Comparison of ENCODE assay signal across 7 mouse cellular contexts in the genomic region with DNA sequence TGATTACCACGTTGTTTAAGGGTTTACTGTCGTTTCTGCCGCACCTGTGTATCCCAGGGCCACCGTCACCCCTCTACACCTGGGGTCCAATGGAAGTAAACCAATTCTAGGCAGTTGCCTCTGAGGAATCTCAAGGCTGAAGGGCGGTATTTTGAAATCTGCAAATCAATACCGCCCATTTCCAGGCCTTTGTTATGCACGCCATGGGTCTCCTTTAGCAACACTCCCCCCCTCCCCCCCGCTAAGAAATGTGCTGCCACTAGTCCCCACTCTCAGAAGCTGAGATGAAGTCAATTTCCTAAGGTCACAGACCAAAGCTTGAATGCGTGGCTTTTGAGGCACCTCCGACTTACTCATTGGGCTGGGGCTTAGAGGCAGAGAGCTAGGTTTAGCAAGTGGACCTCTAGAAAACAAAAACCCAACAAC. TPM values are rescaled to one million over a fixed set of nuclear protein-coding genes. Genes with fewer than 3 reads are reported as not detected.
DNase-seq lines count a peak whose midpoint lies in the region; ATAC-seq and TF ChIP-seq lines count a peak whose summit lies in the region.

No protein-coding gene starts in this region.

- H3K27me3 ChIP-seq in thymus, adult 2 months (ENCODE audit: control insufficient read depth, insufficient read depth, low read length): no peaks in the 10 kb centered on the region
- no peaks in the 10 kb centered on the region for H3K27me3 ChIP-seq in embryonic facial prominence, embryonic 13.5 days
- no peaks in the 10 kb centered on the region for H3K27me3 ChIP-seq in midbrain, embryonic 10.5 days (ENCODE audit: low read depth, poor library complexity, severe bottlenecking)

- H3K9ac ChIP-seq in embryonic facial prominence, embryonic 13.5 days: peak overlapping the region; percentile 97

- H3K4me1 ChIP-seq in thymus, adult 2 months (replicated peaks; ENCODE audit: control insufficient read depth, insufficient read depth, low read length): peaks cover 9% of the 10 kb centered on the region
- H3K4me1 ChIP-seq in embryonic facial prominence, embryonic 13.5 days: peaks cover 18% of the 10 kb centered on the region
- peaks cover 24% of the 10 kb centered on the region for H3K4me1 ChIP-seq in midbrain, embryonic 10.5 days

- DNase-seq in thymus, adult 2 months: no peak
- no peak for DNase-seq in thymus, postnatal 36 days
- peak; percentile 62 for DNase-seq in midbrain, embryonic 10.5 days (ENCODE audit: low spot score)
- no peak for DNase-seq in frontal cortex, postnatal 36 days (ENCODE audit: low spot score in 2 of 2)

- no peak for TF ChIP-seq POLR2A in thymus, adult 2 months (IDR thresholded peaks at IDR 0.05; ENCODE audit: control insufficient read depth, extremely low read depth, insufficient read depth, low read length, poor library complexity)

- ATAC-seq in embryonic facial prominence, embryonic 13.5 days (ENCODE audit: insufficient number of reproducible peaks, insufficient read depth, low FRiP score, low TSS enrichment, low read depth): no peak
- ATAC-seq in inflammation-experienced regulatory T-cells, adult 6 months: peak; percentile 15
- no peak for ATAC-seq in erythroid progenitor cell, adult 5-6 weeks (replicated peaks; ENCODE audit: low FRiP score, poor library complexity, severe bottlenecking)

- peak overlapping the region; percentile 65 for H3K4me2 ChIP-seq in embryonic facial prominence, embryonic 13.5 days

- H3K4me3 ChIP-seq in thymus, adult 2 months (ENCODE audit: control insufficient read depth, insufficient read depth, low read length): peak overlapping the region; percentile 92
- peak overlapping the region; percentile 98 for H3K4me3 ChIP-seq in embryonic facial prominence, embryonic 13.5 days
- H3K4me3 ChIP-seq in midbrain, embryonic 10.5 days: peak overlapping the region; percentile 99

- H3K36me3 ChIP-seq in thymus, adult 2 months (ENCODE audit: control insufficient read depth, insufficient read depth, low read length): no peaks in the 10 kb centered on the region
- H3K36me3 ChIP-seq in embryonic facial prominence, embryonic 13.5 days: peaks cover 25% of the 10 kb centered on the region
- H3K36me3 ChIP-seq in midbrain, embryonic 10.5 days: peaks cover 27% of the 10 kb centered on the region

- no peak for TF ChIP-seq CTCF in thymus, adult 2 months (IDR thresholded peaks at IDR 0.05; ENCODE audit: borderline replicate concordance, control insufficient read depth, extremely low read depth, insufficient read depth, low read length, poor library complexity)

- H3K9me3 ChIP-seq in embryonic facial prominence, embryonic 13.5 days: no peaks in the 10 kb centered on the region
- no peaks in the 10 kb centered on the region for H3K9me3 ChIP-seq in midbrain, embryonic 10.5 days (replicated peaks)

- no peak overlapping the region for H3K27ac ChIP-seq in thymus, adult 2 months (ENCODE audit: control insufficient read depth, insufficient read depth, low read length)
- peak overlapping the region; percentile 91 for H3K27ac ChIP-seq in embryonic facial prominence, embryonic 13.5 days
- peak overlapping the region; percentile 97 for H3K27ac ChIP-seq in midbrain, embryonic 10.5 days (replicated peaks)

- 34% methylated on average over 10 of the region's 10 CpGs for WGBS in thymus, adult 2 months
- 2% methylated on average over 10 of the region's 10 CpGs for WGBS in embryonic facial prominence, embryonic 13.5 days
- WGBS in midbrain, embryonic 10.5 days: under 1% methylated on average over 10 of the region's 10 CpGs

RNA-seq across cellular contexts. Expression of a gene that starts 0.6 kb away (rescaled TPM):
- 3.9 and 4.5 TPM in 2 replicates for polyA plus RNA-seq in thymus, adult 2 months (2012; rRNA removed)
- 38.6 and 45.0 TPM in 2 replicates for polyA plus RNA-seq in embryonic facial prominence, embryonic 13.5 days (2015; fragmentation: Nextera tagmentation; extraction: Ambion mirVana)
- polyA plus RNA-seq in inflammation-experienced regulatory T-cells, adult 6 months (2017; shearing (Covaris generic)): 10 to 100 TPM; 28.1 to 35.4 (median 32.0) TPM
- 32.1 and 35.5 TPM in 2 replicates for polyA plus RNA-seq in midbrain, embryonic 10.5 days (2016; fragmentation: Nextera tagmentation; extraction: Ambion mirVana)
- 76.7 and 82.9 TPM in 2 replicates for total RNA-seq in erythroid progenitor cell, adult 5-6 weeks (2015; ENCODE audit: low replicate concordance)
- 79.9 and 133 TPM in 2 replicates for total RNA-seq in erythroid progenitor cell, adult 5-6 weeks (2017; ENCODE audit: low replicate concordance)

RNA-seq across cellular contexts. Expression of a gene that starts 34.3 kb away (rescaled TPM):
- 0.14 and 0.36 TPM in 2 replicates for polyA plus RNA-seq in thymus, adult 2 months (2012; rRNA removed)
- 78.4 and 82.0 TPM in 2 replicates for polyA plus RNA-seq in embryonic facial prominence, embryonic 13.5 days (2015; fragmentation: Nextera tagmentation; extraction: Ambion mirVana)
- polyA plus RNA-seq in inflammation-experienced regulatory T-cells, adult 6 months (2017; shearing (Covaris generic)): under 1 TPM in 1 of 3 experiments, not detected in 2; 0.21 TPM
- polyA plus RNA-seq in midbrain, embryonic 10.5 days (2016; fragmentation: Nextera tagmentation; extraction: Ambion mirVana): 19.4 and 21.6 TPM in 2 replicates
- not detected in 2 replicates for total RNA-seq in erythroid progenitor cell, adult 5-6 weeks (2015; ENCODE audit: low replicate concordance)
- not detected in 2 replicates for total RNA-seq in erythroid progenitor cell, adult 5-6 weeks (2017; ENCODE audit: low replicate concordance)

Comparison
In these comparisons a context has a peak if more than half of its experiments do, and no peak if none do; other contexts are left out.
1. RNA of a gene that starts 34.3 kb away (polyA plus RNA-seq): 78.4 to 82.0 TPM in embryonic facial prominence, embryonic 13.5 days and 19.4 to 21.6 TPM in midbrain, embryonic 10.5 days; 0.14 to 0.36 TPM in thymus, adult 2 months and 0.21 TPM in inflammation-experienced regulatory T-cells, adult 6 months; every median in the first group is over 10 times any median in the second.
2. Peak in every context shown above with its lines, with median percentiles within 50 percentile points of each other: H3K4me3 ChIP-seq.